In genomic region chr19:17997561-17997960, GRCm38 (mm10) we compare ENCODE assay signal across 21 mouse cellular contexts.
DNase-seq lines count a peak whose midpoint lies in the region; ATAC-seq and TF ChIP-seq lines count a peak whose summit lies in the region.
"Had no signal": no experiment of that assay in that cellular context is flagged by ENCODE, and none has a peak within 500 bp of the region (broad histone marks: within the 10 kb centered on the region; RNA-seq: fewer than 3 reads in every experiment).

No protein-coding gene starts in this region.

- no peaks in the 10 kb centered on the region for H3K27me3 ChIP-seq in forebrain, postnatal 0 days (ENCODE audit: insufficient read depth, low read length)
- no peaks in the 10 kb centered on the region for H3K27me3 ChIP-seq in forebrain, embryonic 12.5 days
- no peaks in the 10 kb centered on the region for H3K27me3 ChIP-seq in intestine, postnatal 0 days (replicated peaks; ENCODE audit: control insufficient read depth, insufficient read depth, low read length)
- H3K27me3 ChIP-seq in intestine, embryonic 15.5 days (replicated peaks): no peaks in the 10 kb centered on the region
- H3K27me3 ChIP-seq in lung, embryonic 14.5 days (ENCODE audit: insufficient read depth, low read length): no peaks in the 10 kb centered on the region
- no peaks in the 10 kb centered on the region for H3K27me3 ChIP-seq in stomach, postnatal 0 days (ENCODE audit: control insufficient read depth, insufficient read depth, low read length)
- H3K27me3 ChIP-seq in liver, embryonic 11.5 days (replicated peaks; ENCODE audit: control insufficient read depth, insufficient read depth, low read length): no peaks in the 10 kb centered on the region
- H3K27me3 ChIP-seq: limb, embryonic 15.5 days; liver, embryonic 15.5 days; midbrain, embryonic 12.5 days had no signal

- H3K4me3 ChIP-seq in forebrain, postnatal 0 days (ENCODE audit: low read depth, low read length): no peak overlapping the region
- no peak overlapping the region for H3K4me3 ChIP-seq in forebrain, embryonic 12.5 days (replicated peaks)
- H3K4me3 ChIP-seq in intestine, postnatal 0 days (ENCODE audit: low read depth, low read length): no peak overlapping the region
- H3K4me3 ChIP-seq in intestine, embryonic 15.5 days (replicated peaks): no peak overlapping the region
- no peak overlapping the region for H3K4me3 ChIP-seq in lung, embryonic 14.5 days (ENCODE audit: low read depth, low read length)
- H3K4me3 ChIP-seq in stomach, postnatal 0 days (ENCODE audit: low read depth, low read length): no peak overlapping the region
- H3K4me3 ChIP-seq in liver, embryonic 11.5 days (ENCODE audit: low read depth, low read length): no peak overlapping the region
- H3K4me3 ChIP-seq: embryonic facial prominence, embryonic 10.5 days; heart, embryonic 10.5 days; limb, embryonic 15.5 days; liver, embryonic 15.5 days; midbrain, embryonic 12.5 days had no signal

- H3K9me3 ChIP-seq in forebrain, postnatal 0 days (ENCODE audit: low read length): no peaks in the 10 kb centered on the region
- no peaks in the 10 kb centered on the region for H3K9me3 ChIP-seq in forebrain, embryonic 12.5 days
- no peaks in the 10 kb centered on the region for H3K9me3 ChIP-seq in intestine, postnatal 0 days (ENCODE audit: control insufficient read depth)
- no peaks in the 10 kb centered on the region for H3K9me3 ChIP-seq in intestine, embryonic 15.5 days
- no peaks in the 10 kb centered on the region; the same call in 1 of the 2 replicates for H3K9me3 ChIP-seq in lung, embryonic 14.5 days (ENCODE audit: low read depth, low read length)
- H3K9me3 ChIP-seq in stomach, postnatal 0 days (ENCODE audit: control insufficient read depth, low read length): no peaks in the 10 kb centered on the region
- no peaks in the 10 kb centered on the region for H3K9me3 ChIP-seq in liver, embryonic 11.5 days (ENCODE audit: control insufficient read depth, low read length)
- H3K9me3 ChIP-seq: heart, embryonic 10.5 days; limb, embryonic 15.5 days; liver, embryonic 15.5 days; midbrain, embryonic 12.5 days had no signal

- H3K36me3 ChIP-seq in forebrain, postnatal 0 days (ENCODE audit: insufficient read depth): no peaks in the 10 kb centered on the region
- H3K36me3 ChIP-seq in forebrain, embryonic 12.5 days (replicated peaks): no peaks in the 10 kb centered on the region
- no peaks in the 10 kb centered on the region for H3K36me3 ChIP-seq in intestine, postnatal 0 days (ENCODE audit: control insufficient read depth, insufficient read depth)
- H3K36me3 ChIP-seq in intestine, embryonic 15.5 days: no peaks in the 10 kb centered on the region
- H3K36me3 ChIP-seq in lung, embryonic 14.5 days (ENCODE audit: insufficient read depth): no peaks in the 10 kb centered on the region
- H3K36me3 ChIP-seq in stomach, postnatal 0 days (ENCODE audit: control insufficient read depth, insufficient read depth, low read length): no peaks in the 10 kb centered on the region
- H3K36me3 ChIP-seq in liver, embryonic 11.5 days (ENCODE audit: control insufficient read depth, insufficient read depth, low read length): no peaks in the 10 kb centered on the region
- H3K36me3 ChIP-seq: embryonic facial prominence, embryonic 10.5 days; heart, embryonic 10.5 days; limb, embryonic 15.5 days; liver, embryonic 15.5 days; midbrain, embryonic 12.5 days had no signal

- DNase-seq in forebrain, postnatal 0 days: no peak
- peak; percentile 37 for DNase-seq in lung, embryonic 14.5 days
- DNase-seq in lung, postnatal 25 days (ENCODE audit: low spot score): no peak
- no peak for DNase-seq in stomach, postnatal 0 days (ENCODE audit: low spot score)
- no peak for DNase-seq in liver, embryonic 11.5 days (ENCODE audit: low spot score)
- DNase-seq: adrenal gland, postnatal 25 days; cerebellum, adult 9-11 months; heart, postnatal 14 days; kidney, adult 9 months; kidney, postnatal 25 days; left cerebral cortex, postnatal 4 days; right cerebral cortex, postnatal 14 days had no signal

- H3K9ac ChIP-seq in forebrain, postnatal 0 days: no peak overlapping the region
- H3K9ac ChIP-seq in forebrain, embryonic 12.5 days: no peak overlapping the region
- H3K9ac ChIP-seq in intestine, postnatal 0 days (ENCODE audit: low read depth, low read length): no peak overlapping the region
- H3K9ac ChIP-seq in intestine, embryonic 15.5 days: no peak overlapping the region
- H3K9ac ChIP-seq in lung, embryonic 14.5 days: no peak overlapping the region
- H3K9ac ChIP-seq in stomach, postnatal 0 days (ENCODE audit: low read length): no peak overlapping the region
- H3K9ac ChIP-seq in liver, embryonic 11.5 days (ENCODE audit: low read depth, low read length): no peak overlapping the region
- H3K9ac ChIP-seq: limb, embryonic 15.5 days; liver, embryonic 15.5 days; midbrain, embryonic 12.5 days had no signal

- no peaks in the 10 kb centered on the region for H3K4me1 ChIP-seq in forebrain, postnatal 0 days (ENCODE audit: insufficient read depth)
- H3K4me1 ChIP-seq in forebrain, embryonic 12.5 days: no peaks in the 10 kb centered on the region
- H3K4me1 ChIP-seq in intestine, postnatal 0 days (replicated peaks; ENCODE audit: control insufficient read depth, insufficient read depth, low read length): no peaks in the 10 kb centered on the region
- no peaks in the 10 kb centered on the region for H3K4me1 ChIP-seq in intestine, embryonic 15.5 days (replicated peaks)
- no peaks in the 10 kb centered on the region for H3K4me1 ChIP-seq in lung, embryonic 14.5 days (ENCODE audit: insufficient read depth)
- H3K4me1 ChIP-seq in stomach, postnatal 0 days (replicated peaks; ENCODE audit: control insufficient read depth, insufficient read depth): no peaks in the 10 kb centered on the region
- H3K4me1 ChIP-seq in liver, embryonic 11.5 days (replicated peaks; ENCODE audit: control insufficient read depth, insufficient read depth, low read length): no peaks in the 10 kb centered on the region
- H3K4me1 ChIP-seq: embryonic facial prominence, embryonic 10.5 days; heart, embryonic 10.5 days; limb, embryonic 15.5 days; liver, embryonic 15.5 days; midbrain, embryonic 12.5 days had no signal

- H3K4me2 ChIP-seq in forebrain, postnatal 0 days (ENCODE audit: low read depth): no peak overlapping the region
- no peak overlapping the region for H3K4me2 ChIP-seq in forebrain, embryonic 12.5 days
- no peak overlapping the region for H3K4me2 ChIP-seq in intestine, postnatal 0 days (replicated peaks; ENCODE audit: low read depth)
- H3K4me2 ChIP-seq in intestine, embryonic 15.5 days (replicated peaks): no peak overlapping the region
- no peak overlapping the region for H3K4me2 ChIP-seq in lung, embryonic 14.5 days
- no peak overlapping the region for H3K4me2 ChIP-seq in stomach, postnatal 0 days (replicated peaks; ENCODE audit: low read depth)
- H3K4me2 ChIP-seq in liver, embryonic 11.5 days: no peak overlapping the region
- H3K4me2 ChIP-seq: limb, embryonic 15.5 days; liver, embryonic 15.5 days; midbrain, embryonic 12.5 days had no signal

- TF ChIP-seq CTCF in forebrain, postnatal 0 days (IDR thresholded peaks at IDR 0.05; ENCODE audit: low read depth): 0 out of 2 replicates have a peak, but pooled peaks have one; percentile 3
- TF ChIP-seq CTCF in intestine, postnatal 0 days (IDR thresholded peaks at IDR 0.05; ENCODE audit: low read depth): peak; percentile 57
- peak; percentile 37 for TF ChIP-seq CTCF in lung, embryonic 14.5 days (IDR thresholded peaks at IDR 0.05; ENCODE audit: low read depth)
- TF ChIP-seq CTCF in stomach, postnatal 0 days (IDR thresholded peaks at IDR 0.05; ENCODE audit: low read depth): peak; percentile 42

- no peak for ATAC-seq in forebrain, postnatal 0 days
- ATAC-seq in forebrain, embryonic 12.5 days (ENCODE audit: low FRiP score): no peak
- no peak for ATAC-seq in intestine, postnatal 0 days
- ATAC-seq in intestine, embryonic 15.5 days: no peak
- ATAC-seq in lung, embryonic 14.5 days (ENCODE audit: insufficient read depth): no peak
- ATAC-seq in stomach, postnatal 0 days (ENCODE audit: low FRiP score, low TSS enrichment): no peak
- ATAC-seq in liver, embryonic 11.5 days (replicated peaks; ENCODE audit: low FRiP score): no peak
- ATAC-seq: forebrain, embryonic 16.5 days had no signal

- 87% methylated on average over 3 of the region's 3 CpGs for WGBS in forebrain, postnatal 0 days
- 89% methylated on average over 3 of the region's 3 CpGs for WGBS in forebrain, embryonic 12.5 days
- WGBS in intestine, postnatal 0 days: 84% methylated on average over 3 of the region's 3 CpGs
- WGBS in intestine, embryonic 15.5 days: 80% methylated on average over 3 of the region's 3 CpGs
- WGBS in lung, embryonic 14.5 days: 76% methylated on average over 3 of the region's 3 CpGs
- WGBS in stomach, postnatal 0 days: 89% methylated on average over 3 of the region's 3 CpGs
- WGBS in liver, embryonic 11.5 days: 88% methylated on average over 3 of the region's 3 CpGs

- H3K27ac ChIP-seq in forebrain, postnatal 0 days (ENCODE audit: low read depth, low read length): no peak overlapping the region
- no peak overlapping the region for H3K27ac ChIP-seq in forebrain, embryonic 12.5 days
- H3K27ac ChIP-seq in intestine, postnatal 0 days (ENCODE audit: low read depth, low read length): no peak overlapping the region
- no peak overlapping the region for H3K27ac ChIP-seq in intestine, embryonic 15.5 days
- H3K27ac ChIP-seq in lung, embryonic 14.5 days (ENCODE audit: low read depth): no peak overlapping the region
- H3K27ac ChIP-seq in stomach, postnatal 0 days (replicated peaks): no peak overlapping the region
- no peak overlapping the region for H3K27ac ChIP-seq in liver, embryonic 11.5 days (ENCODE audit: low read depth, low read length)
- H3K27ac ChIP-seq: embryonic facial prominence, embryonic 10.5 days; heart, embryonic 10.5 days; limb, embryonic 15.5 days; liver, embryonic 15.5 days; midbrain, embryonic 12.5 days had no signal

- TF ChIP-seq EP300 in stomach, postnatal 0 days (optimal IDR thresholded peaks at IDR 0.05): no peak

Comparison
In these comparisons a context has a peak if more than half of its experiments do, and no peak if none do; other contexts are left out.
1. CTCF ChIP-seq: peak in every context shown above with its lines; median percentile 57 in intestine, postnatal 0 days; 42 in stomach, postnatal 0 days; 37 in lung, embryonic 14.5 days; 3 in forebrain, postnatal 0 days.